Mouse (Mus musculus) heart, embryonic 14.5 days (tissue): ENCODE results near the gene Endod1. TPM values are rescaled to one million over a fixed set of nuclear protein-coding genes. Genes with fewer than 3 reads are reported as not detected.
"Not testable (repeated sequence)": the region's sequence is repeated elsewhere in the genome, so short reads cannot be mapped to it uniquely, and the experiment has no call there.

Source experiments
- ATAC-seq: fragments of 200-750 bp; cut with Nextera tagmentation; 2 replicates; pipeline ENCODE4 v1.8.0; 2017; ENCODE audit warnings: low read depth, moderate TSS enrichment; ENCODE audit not compliant: insufficient number of reproducible peaks, insufficient read depth, low FRiP score
- H3K27ac ChIP-seq, 2 experiments: fragments of 200-500 bp in 1 of 2; fragments of 300-500 bp in 1 of 2; sonication (generic) in 1 of 2; replicated peaks in 1 of 2; 2 replicates each; pipeline ENCODE4 v1.5.1; 2012 to 2014; ENCODE audit warnings: low read depth in 2 of 2, low read length in 2 of 2, control low read depth in 1 of 2, mild to moderate bottlenecking in 1 of 2, mixed read lengths in 1 of 2; ENCODE audit not compliant: control insufficient read depth in 1 of 2, insufficient read depth in 1 of 2
- H3K27me3 ChIP-seq: fragments of 300-500 bp; sonication (generic); 2 replicates; pipeline ENCODE4 v1.6.1; 2014; ENCODE audit warnings: mild to moderate bottlenecking, low read length, control low read depth; ENCODE audit not compliant: control insufficient read depth, insufficient read depth
- H3K36me3 ChIP-seq: fragments of 300-500 bp; sonication (generic); 2 replicates; pipeline ENCODE4 v1.6.1; 2014; ENCODE audit warnings: mild to moderate bottlenecking, control low read depth, low read length, mixed read lengths; ENCODE audit not compliant: control insufficient read depth, insufficient read depth
- H3K4me1 ChIP-seq, 2 experiments: fragments of 200-500 bp in 1 of 2; fragments of 300-500 bp in 1 of 2; sonication (generic) in 1 of 2; 2 replicates each; pipeline ENCODE4 v1.6.1; 2012 to 2014; ENCODE audit warnings: low read length in 2 of 2, control low read depth in 1 of 2, mixed read lengths in 1 of 2; ENCODE audit not compliant: control insufficient read depth in 2 of 2, insufficient read depth in 2 of 2
- H3K4me2 ChIP-seq: fragments of 300-500 bp; sonication (generic); 2 replicates; pipeline ENCODE4 v1.6.1; 2014; ENCODE audit warnings: mild to moderate bottlenecking, low read length
- H3K4me3 ChIP-seq, 2 experiments: fragments of 200-500 bp in 1 of 2; fragments of 300-500 bp in 1 of 2; sonication (generic) in 1 of 2; 2 replicates each; pipeline ENCODE4 v1.5.1; 2012 to 2014; ENCODE audit warnings: low read length in 2 of 2, mild to moderate bottlenecking in 2 of 2, control low read depth in 1 of 2, low read depth in 1 of 2, moderate library complexity in 1 of 2; ENCODE audit not compliant: control insufficient read depth in 1 of 2, insufficient read depth in 1 of 2
- H3K9ac ChIP-seq: fragments of 300-500 bp; sonication (generic); 2 replicates; pipeline ENCODE4 v1.6.1; 2014; ENCODE audit warnings: mild to moderate bottlenecking, low read length
- H3K9me3 ChIP-seq: fragments of 300-500 bp; sonication (generic); 2 replicates; pipeline ENCODE4 v1.6.1; 2016; ENCODE audit warnings: low read length, control low read depth; ENCODE audit not compliant: control insufficient read depth
- WGBS: fragments of 180-500 bp; shearing (Covaris S2); extraction: QIAGEN DNeasy Blood & Tissue Kit; methylation state at CpG from one replicate; pipeline ENCODE4 v1.1.7; 2014; 5-methylcytosine and 5-hydroxymethylcytosine counted together
- polyA plus RNA-seq: library from polyadenylated mRNA; unstranded; fragments of >200 nt; fragmentation: Nextera tagmentation; extraction: Ambion mirVana; gene quantifications from 2 replicates; pipeline ENCODE4 v1.2.1, GENCODE M21; 2014

The Endod1 gene
- polyA plus RNA-seq, 1 experiment from 2014 or later: 8.7 TPM

DNA sequence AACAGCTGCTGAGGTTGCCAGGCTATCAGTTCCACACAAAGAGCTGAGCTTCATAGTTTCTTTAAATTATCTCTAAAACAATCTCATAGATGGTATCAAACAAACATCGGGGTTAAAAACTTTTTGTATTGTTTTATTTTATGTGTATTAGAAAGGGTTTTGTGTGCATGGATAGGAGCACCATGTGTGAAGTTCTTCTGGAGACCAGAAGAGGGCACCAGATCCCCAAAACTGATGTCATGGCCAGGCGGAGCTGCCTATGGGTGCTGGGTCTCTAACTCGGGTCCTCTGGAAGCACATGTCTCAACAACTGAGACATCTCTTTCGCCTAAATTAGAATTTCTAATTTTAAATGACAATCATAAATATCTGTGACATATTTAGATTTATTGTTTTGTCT is 32.9 kb downstream of the Endod1 start:
- WGBS: 60% methylated on average over 4 of the region's 4 CpGs

DNA sequence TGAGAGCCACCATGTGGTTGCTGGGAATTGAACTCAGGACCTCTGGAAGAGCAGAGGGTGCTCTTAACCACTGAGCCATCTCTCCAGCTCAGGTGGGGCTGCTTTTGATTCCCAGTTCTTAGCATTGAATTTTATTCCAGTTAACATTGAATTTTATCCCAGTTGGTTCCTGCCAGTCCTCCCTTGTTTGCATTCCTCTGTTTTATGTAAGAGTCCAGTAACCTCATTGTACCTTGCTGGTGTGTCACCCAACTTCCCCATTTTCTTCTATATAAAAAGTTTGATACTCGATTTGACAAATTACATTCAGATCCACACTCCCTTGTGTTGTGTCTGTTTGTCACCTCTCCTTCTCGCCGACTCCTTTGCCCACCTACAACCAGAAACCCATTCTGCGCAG is 35.4 kb downstream of the Endod1 start:
- not testable (repeated sequence) for H3K4me1 ChIP-seq, H3K4me3 ChIP-seq, ATAC-seq, H3K27ac ChIP-seq, H3K27me3 ChIP-seq, H3K36me3 ChIP-seq, H3K9me3 ChIP-seq, H3K4me2 ChIP-seq, H3K9ac ChIP-seq
- 80% methylated on average over 4 of the region's 4 CpGs for WGBS

More for the DNA sequence above, 32.9 kb downstream of the Endod1 start:
- H3K4me1 ChIP-seq: no peaks in the 10 kb centered on the region
- no peak for ATAC-seq
- H3K9me3 ChIP-seq: no peaks in the 10 kb centered on the region
- no peak overlapping the region for H3K9ac ChIP-seq
- H3K4me3 ChIP-seq: no peak overlapping the region
- H3K27ac ChIP-seq: no peak overlapping the region
- H3K4me2 ChIP-seq: no peak overlapping the region
- no peaks in the 10 kb centered on the region for H3K36me3 ChIP-seq
- no peaks in the 10 kb centered on the region for H3K27me3 ChIP-seq

DNA sequence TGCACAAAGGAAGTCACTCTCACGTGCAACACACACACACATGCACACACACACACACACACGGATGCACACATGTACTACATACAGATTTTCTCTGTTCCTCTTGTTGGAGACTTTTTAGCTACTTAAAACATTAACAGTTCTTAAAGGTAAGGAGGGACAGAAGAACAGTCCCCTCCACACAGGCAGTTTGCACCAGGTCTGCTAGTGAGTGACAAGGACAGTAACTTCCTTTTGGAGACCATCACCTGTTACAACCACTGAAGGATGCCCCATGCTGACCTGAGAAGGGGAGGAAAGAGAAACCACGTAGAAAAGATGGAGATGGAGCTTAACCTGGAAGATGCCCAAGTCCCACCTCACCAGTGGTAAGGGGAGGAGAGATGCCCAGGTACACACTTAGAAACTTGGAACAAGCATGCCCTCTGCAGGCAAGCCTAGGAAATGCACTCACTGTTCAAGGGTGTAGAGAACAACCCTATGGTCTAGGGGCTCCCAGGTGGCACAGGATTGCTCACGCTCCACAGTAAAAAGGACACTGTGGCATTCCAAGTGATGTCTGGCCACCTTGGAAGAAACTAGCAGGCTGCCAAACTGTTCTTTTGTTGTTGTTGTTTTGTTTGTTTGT is 39.2 kb downstream of the Endod1 start:
- Histone ChIP-seq H3K4me3 (no peak overlapping the region), H3K9ac (no peak overlapping the region), H3K27ac (no peak overlapping the region), H3K4me2 (no peak overlapping the region), H3K36me3 (no peaks in the 10 kb centered on the region), H3K27me3 (no peaks in the 10 kb centered on the region), H3K4me1 (peaks cover 0 to under 1% of the 10 kb centered on the region in 2 experiments; a peak in 1 of 4 replicates), H3K9me3 (no peaks in the 10 kb centered on the region)
- no peak for ATAC-seq
- 58% methylated on average over 4 of the region's 4 CpGs for WGBS

DNA sequence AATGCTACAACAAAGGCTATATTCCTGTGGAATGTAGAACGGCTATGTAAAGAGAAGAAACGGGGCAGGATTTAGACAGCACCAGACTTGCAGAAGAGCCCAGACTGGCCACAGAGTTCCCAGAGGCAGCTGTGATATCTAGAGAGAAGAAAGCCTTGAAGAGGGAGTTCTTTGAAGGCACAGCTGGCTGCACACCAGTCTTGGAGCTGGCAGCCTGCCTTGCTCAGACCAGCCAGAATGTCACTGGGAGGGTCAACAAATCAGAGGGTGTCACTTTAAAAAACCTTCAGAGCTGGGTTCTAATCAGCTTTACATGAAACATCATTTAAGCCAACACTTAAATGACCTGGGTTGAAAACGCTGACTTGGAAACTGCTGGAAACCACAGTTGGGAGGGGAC is 42.6 kb downstream of the Endod1 start:
- Histone ChIP-seq H3K27me3 (no peaks in the 10 kb centered on the region), H3K9ac (no peak overlapping the region), H3K36me3 (no peaks in the 10 kb centered on the region), H3K4me1 (peaks cover 0 to 3% of the 10 kb centered on the region in 2 experiments; a peak in 2 of 4 replicates), H3K27ac (no peak overlapping the region), H3K9me3 (no peaks in the 10 kb centered on the region), H3K4me3 (no peak overlapping the region), H3K4me2 (no peak overlapping the region)
- 51% methylated on average over 3 of the region's 3 CpGs for WGBS
- no peak for ATAC-seq

DNA sequence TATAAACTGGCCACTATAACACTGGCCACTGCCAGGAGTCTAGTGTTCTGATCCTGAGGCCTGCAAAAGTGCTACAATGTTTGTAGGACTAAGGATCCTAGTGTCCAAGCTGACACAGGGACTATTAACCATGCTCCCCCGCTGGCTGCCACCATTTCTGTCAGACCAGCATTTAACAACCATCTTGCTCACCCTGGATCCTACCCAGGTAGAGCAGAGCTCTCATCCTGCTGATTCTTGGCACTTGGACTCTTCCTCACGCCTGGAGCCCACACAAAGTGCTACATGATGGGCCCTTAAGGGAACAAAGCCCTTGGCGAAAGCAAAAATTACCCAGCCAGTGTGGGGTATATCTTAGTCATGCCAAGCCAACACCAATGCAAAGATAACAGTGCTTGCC is 44.4 kb downstream of the Endod1 start:
- no peak for ATAC-seq
- peaks cover 0 to 10% of the 10 kb centered on the region in 2 experiments; a peak in 3 of 4 replicates for H3K4me1 ChIP-seq
- no peak overlapping the region for H3K4me2 ChIP-seq
- no peaks in the 10 kb centered on the region for H3K27me3 ChIP-seq
- no peak overlapping the region for H3K4me3 ChIP-seq
- 84% methylated on average over 3 of the region's 3 CpGs for WGBS
- no peak overlapping the region for H3K9ac ChIP-seq
- H3K9me3 ChIP-seq: no peaks in the 10 kb centered on the region
- peaks cover 3% of the 10 kb centered on the region for H3K36me3 ChIP-seq
- H3K27ac ChIP-seq: no peak overlapping the region

DNA sequence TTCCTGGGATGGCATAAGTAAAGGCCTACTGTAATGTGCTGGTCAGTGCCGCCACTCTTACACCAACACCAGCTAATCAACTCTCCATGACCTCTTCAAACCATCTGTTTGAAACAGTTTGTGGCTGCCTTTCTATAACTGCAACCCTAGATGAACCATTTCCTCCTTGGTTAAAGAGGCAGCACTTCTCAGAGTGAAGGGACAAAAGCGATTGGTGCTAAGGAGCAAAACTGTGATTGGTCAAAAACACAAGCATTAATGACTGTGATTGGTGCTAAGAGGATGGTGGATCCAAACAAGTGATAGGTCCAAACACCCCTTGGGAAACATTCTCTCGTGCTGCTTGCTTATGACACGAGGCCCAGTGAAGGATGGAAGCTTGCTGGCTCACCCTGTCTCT is 45.5 kb downstream of the Endod1 start:
- H3K9ac ChIP-seq: no peak overlapping the region
- H3K4me2 ChIP-seq: no peak overlapping the region
- ATAC-seq: no peak
- peaks cover 8% of the 10 kb centered on the region for H3K36me3 ChIP-seq
- H3K4me3 ChIP-seq: no peak overlapping the region
- WGBS: 84% methylated on average over 4 of the region's 4 CpGs
- no peaks in the 10 kb centered on the region for H3K9me3 ChIP-seq
- no peaks in the 10 kb centered on the region for H3K27me3 ChIP-seq
- no peak overlapping the region for H3K27ac ChIP-seq
- peaks cover 0 to 11% of the 10 kb centered on the region in 2 experiments; a peak in 3 of 4 replicates for H3K4me1 ChIP-seq

DNA sequence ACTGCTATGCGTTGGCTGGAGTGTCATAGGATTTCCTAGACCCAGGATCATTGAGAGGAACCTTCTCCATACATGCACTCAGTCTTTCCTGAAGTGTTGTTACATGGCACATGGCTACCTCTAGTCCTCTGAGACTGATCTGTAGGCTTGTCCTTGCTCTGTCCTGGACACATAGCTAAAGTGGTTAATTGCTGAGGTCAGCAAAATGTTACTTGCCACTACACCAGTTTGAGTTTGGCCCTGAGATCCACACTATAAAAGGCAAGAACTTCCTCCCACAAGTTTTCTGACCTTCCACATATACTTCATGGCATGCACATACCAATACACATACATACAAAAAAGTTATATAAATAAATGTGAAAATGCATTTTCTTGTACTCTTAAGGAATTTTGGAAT is 64.7 kb downstream of the Endod1 start:
- Histone ChIP-seq H3K9ac (no peak overlapping the region), H3K4me1 (no peaks in the 10 kb centered on the region), H3K36me3 (peaks cover 61% of the 10 kb centered on the region), H3K27me3 (no peaks in the 10 kb centered on the region), H3K4me3 (no peak overlapping the region), H3K4me2 (no peak overlapping the region), H3K9me3 (no peaks in the 10 kb centered on the region), H3K27ac (no peak overlapping the region)
- ATAC-seq: no peak
- 100% methylated on average over 1 of the region's 1 CpGs for WGBS

DNA sequence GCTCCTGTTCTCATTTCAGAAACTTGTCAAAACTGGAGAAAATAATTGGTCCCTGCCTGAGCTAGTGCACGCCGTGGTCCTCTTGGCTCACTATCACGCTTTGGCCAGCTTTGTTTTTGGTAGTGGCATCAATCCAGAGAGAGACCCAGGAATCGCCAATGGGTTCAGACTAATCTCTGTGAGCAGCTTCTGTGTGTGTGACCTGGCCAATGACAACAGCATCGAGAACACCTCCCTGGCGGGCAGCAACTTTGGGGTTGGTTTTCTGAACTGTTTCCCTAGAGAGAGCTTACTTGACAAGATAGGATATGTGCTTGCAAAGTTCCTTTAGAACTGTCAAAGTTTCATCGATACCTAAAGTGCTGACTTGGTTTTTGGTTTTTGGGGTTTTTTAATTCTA is 66.8 kb downstream of the Endod1 start:
- peaks cover 61% of the 10 kb centered on the region for H3K36me3 ChIP-seq
- no peak for ATAC-seq

More for the DNA sequence above, 66.8 kb downstream of the Endod1 start:
- WGBS: 76% methylated on average over 7 of the region's 7 CpGs
- no peaks in the 10 kb centered on the region for H3K4me1 ChIP-seq
- no peaks in the 10 kb centered on the region for H3K27me3 ChIP-seq
- H3K9ac ChIP-seq: no peak overlapping the region
- H3K27ac ChIP-seq: no peak overlapping the region
- H3K9me3 ChIP-seq: no peaks in the 10 kb centered on the region
- no peak overlapping the region for H3K4me2 ChIP-seq
- H3K4me3 ChIP-seq: no peak overlapping the region
